Mouse (Mus musculus) cerebellum, postnatal 14 days (tissue): ENCODE results near the gene Fam155a.

Source experiments
- DNase-seq, 2 experiments: peaks; one replicate each; pipeline ENCODE4 v3.0.0; 2021; ENCODE audit warnings: mixed read lengths in 2 of 2

The Fam155a gene

DNA sequence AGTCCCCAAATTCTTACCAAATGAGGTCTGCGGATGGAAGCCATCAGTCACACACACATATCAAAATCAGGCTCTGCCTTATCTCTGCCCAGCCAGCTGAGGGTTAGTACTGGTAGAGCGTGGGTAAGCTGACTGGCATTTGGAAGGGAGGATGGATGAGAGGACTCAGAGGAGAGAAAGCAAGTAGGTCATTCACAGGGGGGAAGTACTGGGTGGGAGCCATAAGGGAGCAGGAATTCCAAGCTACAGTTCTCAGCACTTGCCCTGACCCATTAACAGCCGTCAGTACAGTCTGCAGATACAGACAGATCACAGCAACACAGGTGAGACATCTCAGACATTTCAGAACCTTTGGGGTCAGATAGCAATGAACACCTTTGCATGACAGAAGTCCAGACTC lies 300.8 kb downstream of the Fam155a start:
- DNase-seq, result no peak

DNA sequence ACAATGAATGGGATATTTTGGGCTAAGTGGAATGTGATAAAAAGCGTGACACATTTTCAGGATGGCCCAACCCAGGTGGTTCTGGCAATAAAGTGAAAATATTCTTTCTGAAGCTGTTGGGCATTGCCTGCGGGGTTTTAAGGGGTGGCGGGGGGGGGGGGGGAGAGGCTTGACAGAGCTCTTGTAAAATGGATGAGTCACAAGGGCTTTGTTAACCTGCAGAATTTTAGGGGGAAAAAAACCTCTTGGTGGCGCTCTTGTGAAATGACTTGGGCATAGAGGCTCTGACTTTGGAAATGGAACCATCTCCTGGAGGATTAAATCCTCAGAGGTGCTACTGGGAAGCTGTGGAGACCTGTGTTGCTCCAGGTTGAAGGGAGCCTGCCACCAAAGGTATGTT lies 309.9 kb downstream of the Fam155a start:
- DNase-seq, result peak; percentile 39 to 55

DNA sequence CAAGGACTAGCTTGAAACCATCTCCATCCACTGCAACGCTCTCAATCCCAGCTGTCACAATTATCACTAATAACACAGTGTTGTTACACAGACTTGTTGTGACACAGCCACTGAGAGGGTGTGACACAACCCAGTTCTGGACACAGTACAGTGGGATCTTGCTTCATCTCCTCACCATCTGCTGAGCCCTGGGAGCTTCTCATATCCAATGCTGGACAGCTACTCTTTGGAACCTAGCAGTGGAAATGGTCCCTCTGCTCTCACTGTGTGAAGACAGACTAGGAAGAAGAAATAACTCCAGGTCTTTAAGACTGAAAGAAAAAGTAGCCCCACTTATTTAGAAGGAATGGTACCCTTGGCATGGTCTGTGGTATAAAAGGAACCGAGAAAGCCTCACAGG lies 310.3 kb downstream of the Fam155a start:
- peak; percentile 38 to 58 for DNase-seq

DNA sequence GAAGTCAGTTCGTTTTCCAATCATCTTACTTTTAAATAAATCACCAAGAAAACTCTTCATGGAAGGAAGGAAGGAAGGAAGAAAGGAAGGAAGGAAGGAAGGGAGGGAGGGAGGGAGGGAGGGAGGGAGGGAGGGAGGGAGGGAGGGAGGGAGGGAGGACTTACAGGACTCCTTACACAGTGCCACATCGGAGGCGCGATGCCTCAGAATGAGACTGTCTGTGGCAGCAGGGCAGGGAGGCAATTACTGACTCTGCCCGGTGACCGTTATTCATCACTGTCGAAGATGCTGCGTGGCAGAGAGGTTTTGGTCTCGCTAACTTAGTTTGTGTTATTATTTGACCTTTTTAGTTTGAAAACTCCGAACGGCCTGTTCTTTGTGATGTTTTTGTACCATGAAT lies 312.3 kb downstream of the Fam155a start:
- no peak for DNase-seq

DNA sequence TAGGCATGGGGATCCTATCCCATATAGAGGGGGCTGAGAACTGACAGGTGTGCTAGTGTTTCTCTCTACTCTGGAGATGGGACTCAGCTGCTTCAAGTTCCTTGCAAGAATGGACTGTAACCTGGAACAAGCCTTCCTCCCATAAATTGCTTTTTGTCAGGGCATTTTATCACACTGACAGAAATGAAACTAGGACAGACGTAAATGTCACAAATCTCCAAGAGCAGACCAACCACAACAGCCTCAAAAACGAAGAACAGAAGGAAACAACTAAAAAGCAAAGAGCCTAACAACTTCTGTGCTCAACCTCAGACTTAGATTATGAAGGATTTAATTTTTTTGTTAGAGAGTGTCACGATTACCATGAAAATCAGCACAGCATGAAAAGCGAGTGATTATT lies 315.8 kb downstream of the Fam155a start:
- no peak for DNase-seq

DNA sequence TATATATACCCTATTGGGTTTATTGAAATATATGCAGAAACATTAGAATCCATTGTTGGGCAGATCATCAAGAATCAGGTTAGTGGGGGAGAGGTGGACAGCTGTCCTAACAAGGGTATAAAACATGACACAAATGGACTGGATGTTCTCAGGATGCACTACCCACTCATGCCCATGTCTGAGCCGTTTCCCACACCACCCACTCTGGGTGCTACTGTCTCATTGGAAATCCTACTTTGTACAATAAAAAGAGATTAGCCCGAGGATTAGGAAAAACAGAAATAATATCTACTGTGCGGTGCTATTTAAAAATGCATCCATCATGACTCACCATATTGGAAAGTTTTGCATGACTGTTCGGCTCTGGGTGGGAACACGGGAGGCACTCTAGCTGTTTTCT lies 317.2 kb downstream of the Fam155a start:
- DNase-seq, result no peak

DNA sequence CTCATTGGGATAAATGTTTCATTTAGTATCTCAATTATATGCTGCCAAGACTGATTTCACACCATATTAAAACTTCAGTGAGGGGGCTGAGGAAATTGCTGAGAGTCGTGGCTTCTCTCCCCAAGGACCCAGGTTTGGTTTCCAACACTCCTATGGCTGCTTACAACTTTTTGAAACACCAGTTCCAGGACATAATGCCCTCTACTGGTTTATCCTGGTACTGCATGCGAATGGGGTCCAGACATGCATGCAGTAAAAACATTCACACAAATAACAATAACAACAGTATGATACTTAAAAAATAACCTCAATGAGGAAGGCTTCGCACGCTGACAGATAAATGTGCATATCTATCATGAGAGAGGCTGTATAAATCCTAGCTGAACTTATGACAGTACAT lies 319.4 kb downstream of the Fam155a start:
- peak in 1 of 2 experiments; percentile 46 for DNase-seq

DNA sequence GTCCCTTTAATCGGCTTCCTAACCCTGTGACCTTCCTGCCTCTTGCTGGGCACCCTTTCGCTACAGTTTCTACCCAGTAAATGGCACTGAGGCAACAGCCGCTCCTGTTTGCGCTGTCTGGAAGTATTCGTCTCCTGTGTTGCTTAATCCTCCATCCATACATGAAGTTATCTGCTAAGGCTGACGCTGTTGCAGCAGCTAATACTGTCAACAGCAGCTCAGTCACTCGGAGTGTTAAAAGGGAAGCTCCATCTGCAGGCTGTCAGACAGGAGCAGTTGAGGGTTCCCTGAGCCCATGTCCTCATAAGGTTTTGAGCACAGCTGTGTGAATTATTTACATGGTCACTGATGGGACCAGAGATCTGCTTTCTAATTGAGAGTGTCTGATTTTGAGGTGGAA lies 322.3 kb downstream of the Fam155a start:
- DNase-seq, result no peak

DNA sequence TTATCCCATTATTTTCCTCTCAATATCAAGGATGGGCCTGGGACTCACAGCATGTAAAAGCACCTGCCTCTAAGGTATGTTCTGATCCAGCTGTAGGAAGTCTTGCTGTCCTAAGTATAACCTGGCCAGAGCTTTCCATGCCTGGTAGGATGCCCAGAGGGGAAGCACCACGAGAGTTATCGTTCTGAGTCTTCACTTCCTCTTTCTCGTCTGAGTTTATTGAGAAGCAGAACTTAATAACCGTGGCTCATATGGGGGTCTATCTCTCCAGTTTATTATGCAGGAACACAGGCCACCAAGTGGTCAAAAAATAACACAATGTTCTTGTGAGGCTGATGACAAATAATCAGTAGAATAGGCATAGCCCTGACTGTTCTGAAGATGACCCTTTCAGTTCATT lies 333.1 kb downstream of the Fam155a start:
- DNase-seq, result no peak

DNA sequence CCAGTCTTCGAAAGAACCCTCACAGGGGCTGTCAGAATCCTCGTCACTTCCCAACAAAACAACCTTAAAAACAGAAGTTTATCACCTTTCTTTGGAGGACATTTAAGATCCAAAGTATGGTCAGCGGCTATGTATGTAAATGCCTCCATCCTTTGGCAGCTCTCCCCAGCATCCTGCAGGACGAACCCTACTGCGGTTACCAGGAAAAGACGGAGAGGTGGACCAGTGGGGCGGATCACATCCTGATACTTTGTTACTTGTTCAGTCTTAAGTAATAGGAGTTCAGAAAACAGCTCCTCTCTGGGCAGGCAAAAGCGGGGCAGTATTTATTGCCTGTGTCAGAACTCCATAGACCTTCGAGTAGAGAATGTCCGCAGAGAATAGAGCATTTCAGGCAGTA lies 335.5 kb downstream of the Fam155a start:
- DNase-seq, result peak; percentile 60 to 65

DNA sequence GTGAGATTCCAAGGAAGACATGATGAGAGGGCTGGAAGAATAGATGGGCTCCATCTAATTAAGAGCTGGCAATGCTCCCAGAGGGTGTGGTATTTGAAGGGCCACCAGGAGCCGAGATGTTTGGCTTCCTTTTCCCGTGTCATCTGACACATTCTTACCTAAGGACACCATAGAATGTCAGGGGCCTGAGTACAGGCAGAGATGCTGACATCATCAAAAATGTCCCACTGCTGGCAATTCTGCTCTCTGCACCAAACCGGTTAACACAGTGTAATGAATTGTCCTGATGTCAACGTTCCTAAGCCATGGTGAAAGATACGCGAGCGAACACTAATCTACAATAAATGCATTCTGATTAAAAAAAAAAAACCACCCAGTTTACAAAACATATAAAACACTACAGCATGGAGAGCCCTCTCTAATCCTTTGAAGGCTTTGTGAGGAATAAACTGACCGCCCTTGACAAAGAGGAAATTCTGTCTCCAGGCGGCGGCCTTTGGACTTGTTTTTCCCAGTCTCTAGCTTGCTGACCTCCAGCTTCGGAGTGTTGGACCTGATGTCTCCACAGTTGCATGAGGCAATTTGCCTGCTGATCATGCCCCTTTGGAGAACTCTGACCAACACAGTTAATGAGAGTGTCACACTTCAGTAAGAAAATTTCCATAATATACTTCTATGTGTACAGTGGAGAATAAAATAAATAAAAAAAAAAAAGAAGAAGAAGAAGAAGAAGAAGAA lies 338.2 kb downstream of the Fam155a start:
- no peak for DNase-seq

DNA sequence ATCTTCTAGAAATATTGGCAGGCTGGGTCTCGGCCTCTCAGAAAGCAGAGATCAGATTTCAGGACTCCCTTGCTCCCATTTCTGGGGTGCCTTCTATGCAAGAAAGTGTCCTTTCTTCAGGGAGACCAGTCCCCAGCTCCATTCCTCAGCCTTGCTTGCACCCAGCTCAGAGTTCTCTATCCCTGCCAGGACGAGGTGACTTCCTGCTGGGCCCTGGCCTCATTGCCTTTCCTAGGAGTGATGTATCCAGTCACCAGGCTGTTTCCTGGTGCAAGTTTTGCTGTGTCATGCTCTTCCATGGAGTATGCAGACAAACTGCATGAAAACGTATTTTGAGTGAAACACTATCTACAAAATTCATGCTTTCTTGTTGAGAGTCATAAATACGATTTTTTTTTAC lies 342.1 kb downstream of the Fam155a start:
- DNase-seq, result peak; percentile 66 to 73

DNA sequence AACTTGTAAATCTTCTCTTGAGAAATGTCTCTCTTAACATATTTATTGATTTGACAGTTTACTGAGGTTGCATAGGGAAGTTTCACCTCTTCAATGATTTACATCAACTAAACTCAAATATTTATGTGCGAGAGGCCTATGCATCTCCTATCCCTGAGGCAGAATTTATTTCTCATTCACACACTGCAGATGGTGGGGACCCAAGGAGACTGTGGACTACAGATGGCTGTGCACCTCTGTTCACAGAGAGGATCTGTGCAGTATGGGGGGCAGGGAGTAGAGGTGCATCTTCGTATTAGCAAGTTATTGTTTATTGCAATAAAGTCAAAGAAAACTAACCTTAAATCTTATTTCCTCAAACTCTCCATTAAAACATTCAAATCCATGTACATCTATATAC lies 346.9 kb downstream of the Fam155a start:
- no peak for DNase-seq

DNA sequence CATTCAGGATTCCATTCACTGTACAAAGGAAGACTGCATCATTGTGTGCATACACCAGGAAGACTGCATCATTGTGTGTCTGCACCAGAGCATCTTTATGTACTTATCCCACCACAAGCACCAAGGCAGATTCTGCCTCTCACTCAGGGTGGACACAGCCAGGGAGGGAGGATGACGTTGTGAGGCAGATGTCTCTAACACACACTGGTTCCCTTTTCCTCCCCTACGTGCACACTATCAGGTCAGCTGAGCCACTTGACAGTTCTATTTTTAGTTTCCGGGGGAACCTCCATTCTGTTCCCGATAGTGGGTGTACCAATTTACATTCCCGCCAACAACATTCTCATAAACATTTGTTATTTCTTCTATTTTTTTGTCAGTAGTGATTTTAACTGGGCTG lies 347.4 kb downstream of the Fam155a start:
- DNase-seq, result no peak

DNA sequence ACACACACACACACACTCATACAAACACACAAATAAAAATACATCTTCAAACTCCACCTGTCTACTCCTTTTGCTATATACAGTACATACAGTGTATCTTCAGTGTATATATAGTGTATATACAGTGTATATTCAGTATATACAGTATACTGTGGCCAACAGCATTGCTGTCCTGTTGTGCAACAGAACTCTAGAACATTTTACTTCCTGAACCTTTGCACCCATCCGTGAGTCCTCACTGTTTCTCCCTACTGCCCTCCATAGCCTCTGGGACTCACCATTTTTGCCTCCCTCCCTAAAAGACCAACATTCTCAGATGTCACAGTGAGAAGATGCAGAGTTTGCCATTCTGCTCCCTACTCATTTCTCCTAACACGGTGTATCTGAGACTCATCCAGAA lies 347.8 kb downstream of the Fam155a start:
- no peak for DNase-seq

DNA sequence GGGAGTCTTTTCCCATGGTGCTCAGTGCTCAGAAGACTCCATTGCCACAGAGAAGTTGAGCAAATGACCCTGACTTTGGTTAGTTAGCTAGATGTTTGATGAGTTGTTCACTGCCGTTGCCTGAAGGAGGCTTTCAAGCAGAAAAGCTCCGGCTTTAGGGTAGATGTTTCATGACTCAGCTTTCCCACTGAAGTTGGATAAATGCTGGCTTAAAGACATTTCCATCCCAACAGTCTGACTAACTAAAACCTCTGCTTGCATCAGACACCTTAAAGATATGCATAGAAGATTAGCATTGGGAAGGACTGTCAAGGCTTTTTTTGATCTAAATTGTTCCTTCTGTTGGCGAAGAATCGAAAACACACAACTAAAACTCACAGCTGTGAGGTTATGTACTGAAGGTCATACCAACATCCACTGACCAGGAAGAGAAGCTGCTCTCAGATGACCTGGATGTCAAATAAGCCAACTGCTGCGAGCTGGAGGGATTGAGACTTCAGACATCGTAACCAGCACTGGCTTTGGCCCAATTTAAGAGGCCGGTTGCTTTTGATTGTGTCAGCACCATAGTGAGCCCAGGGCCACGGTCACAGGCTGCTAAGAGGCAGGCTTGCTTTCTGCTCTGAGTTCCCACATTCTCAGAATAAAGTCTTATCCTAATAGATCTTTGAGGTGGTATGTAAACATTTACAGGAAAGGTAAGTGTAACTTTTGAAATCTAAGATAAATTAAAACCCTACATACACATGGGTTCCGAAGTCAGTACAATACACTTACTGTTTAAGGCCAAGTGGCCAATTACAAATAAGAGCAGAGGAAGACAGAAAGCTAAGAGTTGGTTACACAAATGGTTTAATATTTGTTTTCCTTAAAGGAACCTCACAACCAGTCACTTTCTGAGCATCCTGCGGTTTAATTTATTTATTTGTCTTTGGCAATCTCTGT lies 351.8 kb downstream of the Fam155a start:
- peak; percentile 37 to 42 for DNase-seq

DNA sequence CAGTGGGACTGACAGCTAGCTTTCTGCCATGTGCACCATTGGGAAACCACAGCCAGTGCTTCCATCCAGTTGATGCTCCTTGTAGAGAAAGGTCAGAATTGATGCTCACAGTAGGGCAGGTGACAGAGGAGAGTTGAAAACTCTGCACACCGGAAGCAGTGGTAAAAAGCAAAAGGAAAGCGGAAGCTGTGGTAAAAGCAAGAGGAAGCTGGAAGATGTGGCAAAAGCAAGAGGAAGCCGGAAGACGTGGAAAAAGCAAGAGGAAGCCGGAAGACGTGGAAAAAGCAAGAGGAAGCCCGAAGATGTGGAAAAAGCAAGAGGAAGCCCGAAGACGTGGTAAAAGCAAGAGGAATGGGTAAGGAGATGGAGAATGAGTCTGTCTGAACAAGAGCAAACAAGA lies 354.8 kb downstream of the Fam155a start:
- no peak for DNase-seq

DNA sequence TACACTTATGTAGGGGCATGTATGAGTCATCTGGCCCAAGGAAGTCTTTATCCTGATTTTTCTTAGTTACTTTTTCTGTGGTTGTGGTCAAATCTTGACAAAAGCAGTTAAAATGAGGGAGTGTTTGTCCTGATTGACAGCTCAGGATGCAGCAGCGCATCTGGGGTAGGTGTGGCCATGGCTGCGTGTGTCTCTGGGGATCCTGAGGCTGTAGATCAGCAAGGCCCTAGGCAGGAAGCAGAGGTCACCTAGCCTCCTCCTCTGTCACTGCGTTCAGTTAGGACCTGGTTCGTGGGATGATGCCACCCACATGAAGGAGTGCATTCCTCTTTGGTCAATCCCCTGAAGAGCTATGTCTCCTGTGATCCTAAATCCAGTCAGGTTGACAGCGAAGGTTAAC lies 362.5 kb downstream of the Fam155a start:
- no peak for DNase-seq

DNA sequence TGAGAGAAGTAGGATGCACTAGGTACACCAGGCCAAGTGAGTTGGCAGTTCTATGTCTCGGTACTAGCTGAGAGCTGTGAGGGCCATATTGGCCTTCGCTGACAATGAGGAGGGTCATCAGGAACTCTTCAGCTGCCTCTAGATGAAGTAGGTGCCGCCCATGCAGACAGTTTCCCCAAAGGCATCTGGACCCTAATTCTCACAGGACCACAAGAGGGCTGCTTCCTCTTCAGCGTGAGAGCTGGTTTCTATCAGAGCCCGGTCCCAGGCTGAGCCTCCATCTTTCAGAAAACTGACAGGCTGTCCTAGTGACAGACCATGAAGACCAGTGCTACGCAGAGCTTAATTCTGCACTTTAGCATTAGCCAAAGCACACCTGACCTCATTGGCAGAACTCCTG lies 364.8 kb downstream of the Fam155a start:
- no peak for DNase-seq

DNA sequence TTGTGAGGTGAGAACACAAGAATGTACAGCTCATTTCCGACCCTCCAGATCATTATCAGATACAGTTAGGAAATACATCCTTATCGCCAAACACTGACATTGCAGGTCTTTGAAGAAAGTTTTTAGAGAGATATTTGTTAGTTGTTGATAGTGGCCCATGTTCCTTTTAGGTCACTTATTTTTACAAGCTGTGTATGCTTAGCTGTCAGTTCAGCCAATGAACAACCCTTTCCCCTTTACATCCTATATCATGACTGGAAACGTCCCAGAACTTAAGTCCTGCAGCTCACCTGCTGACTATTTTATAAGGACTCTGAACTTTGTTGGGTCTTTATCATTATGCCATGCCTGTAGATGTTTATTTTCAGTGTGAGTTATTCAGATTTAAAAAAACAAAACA lies 366.3 kb downstream of the Fam155a start:
- DNase-seq, result no peak

DNA sequence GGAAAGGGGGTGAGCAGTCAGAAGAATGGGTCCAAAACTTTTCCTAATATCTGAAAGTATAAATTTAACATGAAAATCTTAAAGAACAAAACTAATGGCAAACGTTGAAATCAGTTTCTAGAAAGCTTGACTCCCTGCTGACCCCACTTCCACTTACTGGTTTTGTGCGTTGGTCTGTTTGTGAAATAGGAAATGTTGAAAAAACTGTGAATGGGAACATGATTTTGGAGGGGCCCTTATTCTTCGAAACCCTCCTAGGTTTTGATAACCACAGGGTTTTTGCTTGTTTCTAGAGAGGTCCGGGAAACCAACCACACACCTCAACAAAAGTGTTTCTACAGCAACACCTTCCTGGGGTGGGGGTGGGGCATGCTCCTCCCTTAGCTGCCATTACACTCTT lies 368.6 kb downstream of the Fam155a start:
- DNase-seq, result no peak

DNA sequence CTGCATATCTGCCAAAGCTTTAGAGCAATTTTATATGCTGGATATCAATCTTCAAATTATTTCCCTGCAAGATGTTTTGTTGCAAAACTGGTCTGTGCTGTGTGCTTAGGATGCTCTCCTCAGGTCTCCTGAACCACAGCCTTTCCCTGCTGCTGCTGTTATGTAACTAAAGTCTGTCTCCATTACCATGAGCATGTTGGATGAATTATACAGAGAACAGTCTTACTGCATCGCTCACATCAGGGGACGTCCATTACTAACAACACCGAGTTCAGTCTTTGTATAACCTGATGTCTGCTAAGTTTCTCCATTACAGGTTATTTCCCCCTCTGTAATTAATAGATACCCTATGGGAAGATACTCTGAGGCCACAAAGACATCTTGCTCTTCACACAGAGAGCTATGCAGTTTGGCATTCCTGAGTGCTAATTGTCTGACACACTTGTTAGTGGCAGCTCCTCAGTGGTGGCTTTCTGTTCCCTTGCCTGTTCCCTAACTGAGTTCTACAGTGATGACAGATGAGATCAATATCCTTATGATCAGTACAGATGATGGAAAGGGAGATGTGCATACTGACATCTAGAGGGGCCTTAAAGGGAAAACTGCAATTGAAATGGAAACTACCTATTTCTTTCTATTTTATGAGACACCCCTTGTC lies 372.2 kb downstream of the Fam155a start:
- DNase-seq, result no peak

DNA sequence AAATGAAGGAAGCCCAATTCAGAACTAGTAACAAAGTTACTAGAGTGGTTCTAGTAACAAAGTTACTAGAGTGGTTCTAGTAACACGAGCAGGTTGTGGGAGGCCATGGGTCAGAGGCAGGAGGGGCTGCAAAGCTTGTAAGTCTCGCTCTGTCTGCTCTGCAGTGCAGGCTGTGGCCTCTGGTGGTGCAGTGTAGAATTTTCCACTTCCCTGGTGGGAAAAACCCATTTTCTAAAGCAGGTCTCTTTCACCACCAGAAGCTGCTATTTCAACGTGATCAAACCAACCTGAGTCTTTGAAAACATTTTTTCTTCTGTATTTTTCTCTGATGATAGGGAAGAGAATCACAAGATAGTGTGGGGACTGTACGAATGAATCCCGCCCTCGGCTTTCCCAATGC lies 372.9 kb downstream of the Fam155a start:
- DNase-seq, result peak in 1 of 2 experiments; percentile 24

DNA sequence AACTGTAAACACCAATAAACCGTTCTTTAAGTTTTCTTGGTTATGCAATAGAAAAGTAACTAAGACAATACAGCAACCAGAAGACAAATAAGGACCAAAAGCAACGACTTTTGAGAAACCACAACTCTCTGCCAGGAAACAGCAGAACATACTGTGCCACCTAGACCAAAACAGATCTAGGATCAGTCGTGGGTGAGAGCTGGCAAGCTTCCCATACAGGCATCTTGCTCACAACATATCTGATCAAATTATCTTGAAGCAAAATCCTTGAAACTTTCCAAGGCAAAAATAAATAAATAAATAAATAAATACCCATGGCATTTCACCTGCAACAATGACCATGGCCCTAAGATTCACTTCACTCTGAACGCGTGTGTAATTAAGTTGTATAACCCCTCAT lies 376.3 kb downstream of the Fam155a start:
- peak in 1 of 2 experiments; percentile 22 for DNase-seq
